Mouse (Mus musculus): Measurements from ENCODE around the gene Fbxl7.
A peak's percentile ranks its signal among the peaks of the same experiment; 100 is the strongest.

Fbxl7 gene

GRCm38 (mm10) chr15:26895251-26895711, at the start of gene Fbxl7:
Gene Fbxl7 (minus strand): TSS chr15:26895580.
- peak; percentile 69 for DNase-seq (ENCODE audit: low read depth)

DNA sequence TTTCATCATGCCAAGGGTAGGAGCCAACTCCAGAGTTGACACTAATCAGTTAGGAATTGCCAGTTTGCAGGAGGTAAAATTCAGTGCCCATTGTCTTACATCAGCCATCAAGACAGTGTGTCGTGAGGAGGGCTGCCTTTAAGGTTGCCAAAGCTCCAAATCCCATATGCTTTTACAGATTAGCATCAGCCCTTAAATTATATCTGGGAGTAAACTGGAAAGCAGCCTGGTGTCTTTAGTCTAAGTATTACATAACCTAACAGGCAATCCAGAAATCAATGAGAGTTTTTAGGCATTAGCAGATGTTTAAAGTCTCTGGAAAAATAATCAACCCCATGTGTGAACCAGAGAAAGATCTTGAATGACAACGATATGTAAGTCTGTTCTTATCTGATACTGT, 26.6 kb upstream of the Fbxl7 start:
- DNase-seq (ENCODE audit: low read depth) = no peak

DNA sequence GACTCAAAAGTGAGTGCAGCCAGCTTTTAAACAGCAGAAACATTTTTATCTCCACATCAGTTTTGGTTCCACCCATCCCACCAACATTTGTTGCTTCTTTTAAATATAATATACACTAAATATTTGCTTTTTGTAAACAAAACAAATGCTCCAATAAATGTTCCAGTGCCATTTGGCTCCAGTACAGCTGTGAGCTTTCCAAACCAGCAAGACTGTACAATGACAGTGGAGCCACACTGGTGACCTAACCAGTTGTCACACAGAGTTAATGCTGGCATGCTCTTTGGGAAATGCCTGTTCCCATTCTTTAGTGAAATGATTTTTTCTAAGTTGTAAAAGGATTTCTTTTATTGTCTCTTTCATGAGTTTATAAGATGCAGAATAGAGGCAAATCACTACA, 18.0 kb upstream of the Fbxl7 start:
- no peak for DNase-seq (ENCODE audit: low read depth)

- DNase-seq (ENCODE audit: low read depth) = no peak
These were observed 381 bp upstream of the Fbxl7 start for GRCm38 (mm10) chr15:26895761-26896160.

- no peak for DNase-seq (ENCODE audit: low read depth)
These were observed 565 bp downstream of the Fbxl7 start for GRCm38 (mm10) chr15:26894801-26895229.

DNA sequence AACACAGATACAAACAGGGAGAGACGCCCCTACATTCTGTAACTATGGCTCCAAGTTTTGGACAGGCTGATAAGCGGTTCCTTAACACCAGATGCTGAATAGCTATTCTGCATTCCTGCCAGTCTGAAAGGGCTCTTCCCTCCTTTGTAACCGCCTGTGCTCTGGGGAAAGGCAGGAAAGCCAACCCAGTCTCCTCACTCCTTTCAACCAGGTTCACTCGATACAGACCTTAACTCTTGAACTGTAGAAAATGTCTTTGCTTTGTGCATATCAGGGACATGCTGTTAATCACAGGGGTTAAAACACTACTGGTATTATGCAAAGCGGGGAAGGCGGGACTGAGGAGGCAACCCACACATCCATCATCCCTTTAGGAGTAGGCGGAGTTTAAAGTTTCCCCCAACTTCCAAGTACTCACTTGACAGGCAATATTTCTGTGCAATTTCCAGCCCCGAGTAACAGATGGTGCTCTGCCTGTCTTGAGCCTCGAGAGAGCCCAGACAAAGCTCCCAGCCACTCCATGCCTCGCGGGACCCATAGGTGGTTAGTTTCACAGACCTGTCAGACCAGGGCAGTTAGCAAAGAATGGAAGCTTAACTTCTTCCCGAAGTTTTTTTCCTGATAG, 1.2 kb downstream of the Fbxl7 start:
- peak; percentile 12 for DNase-seq (ENCODE audit: low read depth)

DNA sequence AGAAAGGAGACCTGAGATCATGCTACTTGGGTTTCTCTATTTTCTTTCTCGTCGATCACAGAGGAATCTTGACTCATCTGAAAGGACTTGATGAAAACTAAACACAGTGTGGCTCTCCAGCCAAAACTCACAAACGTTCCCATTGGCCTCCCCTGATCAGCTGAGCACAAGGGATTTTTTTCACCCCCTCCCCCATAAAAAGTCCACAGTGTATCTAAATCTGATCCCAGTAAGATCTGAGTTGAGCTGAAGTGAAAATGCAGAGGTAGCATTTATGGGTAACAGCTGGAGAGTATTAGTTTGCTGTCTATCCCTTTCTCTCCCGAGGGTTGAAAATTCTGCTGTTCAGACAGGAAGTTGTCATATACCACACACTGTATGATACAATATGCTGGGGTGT, 2.2 kb downstream of the Fbxl7 start:
- no peak for DNase-seq (ENCODE audit: low read depth)

GRCm38 (mm10) chr15:26889971-26890370, 5.4 kb downstream of the Fbxl7 start:
- no peak for DNase-seq (ENCODE audit: low read depth)

DNA sequence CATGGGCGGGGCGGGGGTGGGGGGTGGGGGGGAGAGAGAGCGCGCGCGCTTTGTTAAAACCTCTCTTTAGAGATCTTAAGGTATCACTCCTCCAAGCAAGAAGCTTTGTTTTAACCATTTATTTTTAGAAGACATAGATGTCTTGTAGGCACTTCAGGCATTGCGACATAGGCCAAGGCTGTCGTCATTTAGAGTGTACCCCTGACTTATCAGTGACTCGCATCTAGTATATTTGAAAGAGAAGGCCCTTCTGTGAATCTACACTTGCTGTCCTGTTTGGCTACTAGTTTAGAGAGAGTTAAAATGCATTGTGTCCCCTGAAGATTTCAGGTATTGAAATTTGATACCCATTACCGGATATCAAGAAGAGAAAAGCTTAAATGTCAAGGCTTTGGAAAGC, 7.2 kb downstream of the Fbxl7 start:
- no peak for DNase-seq (ENCODE audit: low read depth)

DNA sequence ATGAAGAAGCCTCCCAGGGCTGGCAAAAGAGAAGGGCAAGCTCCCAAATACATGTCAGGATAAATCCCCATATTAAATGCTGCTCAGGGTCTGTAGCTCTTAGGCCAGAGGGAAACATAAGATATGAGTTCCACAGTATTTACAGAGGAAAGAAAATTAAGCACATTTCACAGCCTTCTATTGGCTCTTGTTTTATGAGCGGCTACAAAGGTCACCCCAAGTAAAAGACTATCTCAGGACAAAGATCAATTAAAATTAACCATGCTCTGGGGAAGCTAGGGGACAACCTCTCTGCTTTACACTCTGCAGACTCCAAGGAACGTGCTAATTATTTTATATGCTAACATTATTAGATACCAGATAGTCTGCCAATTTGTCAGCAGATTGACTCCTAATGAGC, 9.4 kb downstream of the Fbxl7 start:
- DNase-seq (ENCODE audit: low read depth) = no peak

- no peak for DNase-seq (ENCODE audit: low read depth)
These were observed 15.0 kb downstream of the Fbxl7 start for GRCm38 (mm10) chr15:26880212-26880956.

GRCm38 (mm10) chr15:26875687-26876086, 19.7 kb downstream of the Fbxl7 start:
- DNase-seq (ENCODE audit: low read depth) = peak; percentile 81

GRCm38 (mm10) chr15:26872234-26872633, 23.1 kb downstream of the Fbxl7 start:
- no peak for DNase-seq (ENCODE audit: low read depth)

DNA sequence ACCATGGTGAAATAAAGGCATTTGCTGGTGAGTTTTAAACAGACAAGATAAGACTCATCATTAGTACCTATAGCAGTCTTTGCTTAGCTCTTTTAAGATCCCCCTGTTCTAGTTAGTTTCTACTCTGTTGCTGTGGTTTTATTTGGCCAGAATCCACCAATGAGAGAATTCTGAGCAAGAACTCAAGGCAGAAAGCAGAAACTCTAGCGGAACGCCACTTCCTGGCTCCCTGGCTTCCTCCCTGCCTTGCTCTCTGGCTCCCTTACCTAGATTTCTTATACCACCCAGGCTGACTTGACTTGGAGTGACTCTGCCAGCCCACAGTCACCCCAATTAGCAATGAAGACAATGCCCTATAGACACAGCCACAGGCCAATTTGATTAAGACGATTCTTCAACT, 26.2 kb downstream of the Fbxl7 start:
- DNase-seq (ENCODE audit: low read depth) = no peak

DNA sequence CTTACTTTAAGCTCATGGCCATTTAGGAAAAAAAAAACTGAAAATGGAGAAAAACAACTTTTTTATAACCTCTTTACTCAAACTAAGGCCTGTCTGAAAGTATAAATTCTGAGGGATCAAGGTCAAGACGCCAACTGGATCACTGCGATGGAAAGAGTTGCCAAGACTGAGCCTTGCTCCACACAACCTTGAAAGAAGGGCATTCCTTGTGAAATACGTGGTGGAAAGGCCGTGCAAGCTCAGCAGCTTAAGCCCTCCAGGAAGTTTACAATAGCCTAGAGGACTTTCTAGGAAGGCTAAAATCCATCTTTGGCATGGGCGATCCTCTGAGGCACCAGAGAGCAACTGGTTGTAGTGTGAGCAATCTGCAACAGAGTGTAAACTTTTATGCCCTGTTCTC, 27.9 kb downstream of the Fbxl7 start:
- no peak for DNase-seq (ENCODE audit: low read depth)

DNA sequence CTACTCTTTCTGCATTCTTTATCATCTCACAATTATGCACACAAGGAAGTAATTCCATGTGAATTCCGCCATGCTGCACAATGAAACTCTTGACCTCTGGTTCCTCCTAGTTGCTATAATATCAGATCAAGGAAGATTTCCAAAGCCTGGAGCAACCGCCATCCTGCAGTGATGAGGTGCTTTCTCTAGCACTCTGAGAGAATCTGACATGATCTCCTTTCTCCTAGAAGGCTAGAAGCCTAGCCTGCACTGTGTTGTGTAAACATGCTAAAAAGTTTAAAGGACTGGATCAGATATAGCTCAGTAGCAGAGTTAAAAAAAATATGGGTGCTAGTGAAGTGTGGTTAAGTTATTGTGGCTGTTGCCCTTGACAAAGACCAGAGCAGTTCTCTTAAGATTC, 33.2 kb downstream of the Fbxl7 start:
- DNase-seq (ENCODE audit: low read depth) = no peak

DNA sequence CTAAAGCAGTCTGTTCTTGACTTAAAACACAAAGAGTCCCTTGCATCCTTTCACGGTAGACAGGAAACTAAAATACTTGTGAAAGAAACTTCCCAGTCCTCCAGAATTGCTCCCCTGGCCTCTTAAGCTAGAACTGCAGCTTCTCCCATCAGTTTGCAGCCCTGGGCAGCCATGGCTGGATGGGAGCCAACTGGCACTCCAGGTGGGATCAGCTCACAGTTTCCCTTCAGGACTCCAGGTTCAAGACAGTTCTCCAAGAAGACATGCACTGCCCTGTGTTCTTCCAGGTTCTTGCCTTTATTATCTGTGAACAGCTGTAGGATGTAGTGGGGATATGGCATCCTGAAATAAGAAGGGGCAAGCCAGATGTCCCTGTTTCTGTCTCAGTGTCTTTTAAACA, 45.8 kb downstream of the Fbxl7 start:
- DNase-seq (ENCODE audit: low read depth) = no peak

GRCm38 (mm10) chr15:26842216-26842615, 53.2 kb downstream of the Fbxl7 start:
- no peak for DNase-seq (ENCODE audit: low read depth)

GRCm38 (mm10) chr15:26838386-26838785, 57.0 kb downstream of the Fbxl7 start:
- no peak for DNase-seq (ENCODE audit: low read depth)

DNA sequence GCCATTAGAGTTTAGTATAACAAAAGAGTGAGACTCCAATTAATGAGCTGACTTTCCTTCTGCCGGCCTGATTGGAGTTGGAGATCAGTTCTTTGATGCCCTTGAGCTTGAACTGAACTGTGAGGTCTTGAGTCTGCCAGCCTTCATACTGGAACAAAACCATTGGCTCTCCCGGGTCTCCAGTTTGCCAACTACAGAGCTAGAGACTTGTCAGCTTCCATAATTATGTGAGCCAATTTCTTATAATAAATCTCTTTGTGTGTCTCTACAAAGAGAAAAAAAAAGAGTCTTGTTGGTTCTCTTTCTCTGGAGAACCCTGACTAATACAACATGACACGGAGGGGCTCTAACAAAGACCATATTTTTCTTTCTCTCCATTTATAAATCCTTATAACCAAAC, 58.2 kb downstream of the Fbxl7 start:
- no peak for DNase-seq (ENCODE audit: low read depth)

GRCm38 (mm10) chr15:26834415-26834814, 61.0 kb downstream of the Fbxl7 start:
- no peak for DNase-seq (ENCODE audit: low read depth)

- no peak for DNase-seq (ENCODE audit: low read depth)
These were observed 64.2 kb downstream of the Fbxl7 start for GRCm38 (mm10) chr15:26831141-26831540.

DNA sequence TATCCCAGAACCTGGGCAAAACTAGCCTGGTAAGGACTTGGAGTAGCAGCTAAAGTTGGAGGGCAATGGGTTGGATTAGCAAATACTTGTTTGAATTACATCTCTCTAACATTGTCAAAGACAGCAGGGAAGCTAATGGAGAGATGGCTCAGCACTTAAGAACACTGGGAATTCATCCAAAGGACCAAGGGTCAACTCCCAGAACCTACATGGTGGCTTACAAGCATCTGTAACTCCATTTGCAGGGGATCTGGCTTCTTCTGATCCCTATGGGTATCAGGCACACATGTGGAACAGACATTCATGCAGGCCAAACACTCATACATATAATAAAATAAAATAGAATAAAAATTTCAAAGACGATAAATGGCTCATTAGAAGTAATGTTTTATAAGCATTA, 78.4 kb downstream of the Fbxl7 start:
- DNase-seq (ENCODE audit: low read depth) = no peak

- no peak for DNase-seq (ENCODE audit: low read depth)
These were observed 82.5 kb downstream of the Fbxl7 start for GRCm38 (mm10) chr15:26812856-26813255.

Measured in NIH3T3 (cell line).